Mouse (Mus musculus): ENCODE results near the gene Ubxn11. TPM values are rescaled to one million over a fixed set of nuclear protein-coding genes. Genes with fewer than 3 reads are reported as not detected.

The Ubxn11 gene
- 10.4 TPM for polyA plus RNA-seq (2015; fragmentation: Illumina TruSeq; extraction: RNeasy Lipid Tissue Mini Kit (QIAGEN cat#74804); ENCODE audit: insufficient read depth, low replicate concordance)

GRCm38 (mm10) chr4:134101979-134102741 lies at the start of gene Ubxn11:
Gene Ubxn11 (plus strand): TSS chr4:134102570.

GRCm38 (mm10) chr4:134053538-134053937 lies 48.8 kb upstream of the Ubxn11 start, which contains the start of gene Zfp683:
Gene Zfp683 (plus strand): TSS chr4:134053838.

GRCm38 (mm10) chr4:134060135-134060865 lies 42.1 kb upstream of the Ubxn11 start, which contains the start of gene Crybg2:
Gene Crybg2 (plus strand): TSS chr4:134060815.

GRCm38 (mm10) chr4:134094923-134095547 lies 7.3 kb upstream of the Ubxn11 start, which contains the start of gene Cd52:
Gene Cd52 (minus strand): TSS chr4:134095082.

GRCm38 (mm10) chr4:134128221-134128982 lies 26.0 kb downstream of the Ubxn11 start, which contains the start of gene Sh3bgrl3:
Gene Sh3bgrl3 (minus strand): TSS chr4:134128789.

Other genes starting within 250 kb of the Ubxn11 start
- gene Rps6ka1, start 214.8 kb upstream of the Ubxn11 start, polyA plus RNA-seq (2015; fragmentation: Illumina TruSeq; extraction: RNeasy Lipid Tissue Mini Kit (QIAGEN cat#74804); ENCODE audit: insufficient read depth, low replicate concordance), result 51.2 TPM
- gene Hmgn2, start 133.9 kb upstream of the Ubxn11 start, polyA plus RNA-seq (2015; fragmentation: Illumina TruSeq; extraction: RNeasy Lipid Tissue Mini Kit (QIAGEN cat#74804); ENCODE audit: insufficient read depth, low replicate concordance), result 366 TPM
- 21.6 TPM for gene Dhdds, start 101.7 kb upstream of the Ubxn11 start, polyA plus RNA-seq (2015; fragmentation: Illumina TruSeq; extraction: RNeasy Lipid Tissue Mini Kit (QIAGEN cat#74804); ENCODE audit: insufficient read depth, low replicate concordance)
- 0.08 TPM for gene Lin28a, start 83.7 kb upstream of the Ubxn11 start, polyA plus RNA-seq (2015; fragmentation: Illumina TruSeq; extraction: RNeasy Lipid Tissue Mini Kit (QIAGEN cat#74804); ENCODE audit: insufficient read depth, low replicate concordance)
- gene Zfp683, start 48.7 kb upstream of the Ubxn11 start, polyA plus RNA-seq (2015; fragmentation: Illumina TruSeq; extraction: RNeasy Lipid Tissue Mini Kit (QIAGEN cat#74804); ENCODE audit: insufficient read depth, low replicate concordance), result 0.95 TPM
- gene Crybg2, start 41.8 kb upstream of the Ubxn11 start, polyA plus RNA-seq (2015; fragmentation: Illumina TruSeq; extraction: RNeasy Lipid Tissue Mini Kit (QIAGEN cat#74804); ENCODE audit: insufficient read depth, low replicate concordance), result 3.5 TPM
- 2,441 TPM for gene Cd52, start 7.5 kb upstream of the Ubxn11 start, polyA plus RNA-seq (2015; fragmentation: Illumina TruSeq; extraction: RNeasy Lipid Tissue Mini Kit (QIAGEN cat#74804); ENCODE audit: insufficient read depth, low replicate concordance)
- gene Sh3bgrl3, start 26.2 kb downstream of the Ubxn11 start, polyA plus RNA-seq (2015; fragmentation: Illumina TruSeq; extraction: RNeasy Lipid Tissue Mini Kit (QIAGEN cat#74804); ENCODE audit: insufficient read depth, low replicate concordance), result 432 TPM
- 23.9 TPM for gene Cep85, start 84.5 kb downstream of the Ubxn11 start, polyA plus RNA-seq (2015; fragmentation: Illumina TruSeq; extraction: RNeasy Lipid Tissue Mini Kit (QIAGEN cat#74804); ENCODE audit: insufficient read depth, low replicate concordance)
- gene Gm7534, start 100.4 kb downstream of the Ubxn11 start, polyA plus RNA-seq (2015; fragmentation: Illumina TruSeq; extraction: RNeasy Lipid Tissue Mini Kit (QIAGEN cat#74804); ENCODE audit: insufficient read depth, low replicate concordance), result not detected
- not detected for gene Catsper4, start 124.8 kb downstream of the Ubxn11 start, polyA plus RNA-seq (2015; fragmentation: Illumina TruSeq; extraction: RNeasy Lipid Tissue Mini Kit (QIAGEN cat#74804); ENCODE audit: insufficient read depth, low replicate concordance)
- not detected for gene Cnksr1, start 135.8 kb downstream of the Ubxn11 start, polyA plus RNA-seq (2015; fragmentation: Illumina TruSeq; extraction: RNeasy Lipid Tissue Mini Kit (QIAGEN cat#74804); ENCODE audit: insufficient read depth, low replicate concordance)
- not detected for gene E130218I03Rik, start 141.1 kb downstream of the Ubxn11 start, polyA plus RNA-seq (2015; fragmentation: Illumina TruSeq; extraction: RNeasy Lipid Tissue Mini Kit (QIAGEN cat#74804); ENCODE audit: insufficient read depth, low replicate concordance)
- 4.3 TPM for gene Zfp593, start 143.0 kb downstream of the Ubxn11 start, polyA plus RNA-seq (2015; fragmentation: Illumina TruSeq; extraction: RNeasy Lipid Tissue Mini Kit (QIAGEN cat#74804); ENCODE audit: insufficient read depth, low replicate concordance)
- gene Gm30191, start 144.4 kb downstream of the Ubxn11 start, polyA plus RNA-seq (2015; fragmentation: Illumina TruSeq; extraction: RNeasy Lipid Tissue Mini Kit (QIAGEN cat#74804); ENCODE audit: insufficient read depth, low replicate concordance), result not detected
- gene Grrp1, start 151.5 kb downstream of the Ubxn11 start, polyA plus RNA-seq (2015; fragmentation: Illumina TruSeq; extraction: RNeasy Lipid Tissue Mini Kit (QIAGEN cat#74804); ENCODE audit: insufficient read depth, low replicate concordance), result 0.26 TPM
- 22.6 TPM for gene Pdik1l, start 185.3 kb downstream of the Ubxn11 start, polyA plus RNA-seq (2015; fragmentation: Illumina TruSeq; extraction: RNeasy Lipid Tissue Mini Kit (QIAGEN cat#74804); ENCODE audit: insufficient read depth, low replicate concordance)
- 0.50 TPM for gene Trim63, start 212.6 kb downstream of the Ubxn11 start, polyA plus RNA-seq (2015; fragmentation: Illumina TruSeq; extraction: RNeasy Lipid Tissue Mini Kit (QIAGEN cat#74804); ENCODE audit: insufficient read depth, low replicate concordance)
- 2.0 TPM for gene Slc30a2, start 240.6 kb downstream of the Ubxn11 start, polyA plus RNA-seq (2015; fragmentation: Illumina TruSeq; extraction: RNeasy Lipid Tissue Mini Kit (QIAGEN cat#74804); ENCODE audit: insufficient read depth, low replicate concordance)